Mouse (Mus musculus): Measurements from ENCODE around the gene Gck.
"Not testable (repeated sequence)": the region's sequence is repeated elsewhere in the genome, so short reads cannot be mapped to it uniquely, and the experiment has no call there.

Gene Gck

DNA sequence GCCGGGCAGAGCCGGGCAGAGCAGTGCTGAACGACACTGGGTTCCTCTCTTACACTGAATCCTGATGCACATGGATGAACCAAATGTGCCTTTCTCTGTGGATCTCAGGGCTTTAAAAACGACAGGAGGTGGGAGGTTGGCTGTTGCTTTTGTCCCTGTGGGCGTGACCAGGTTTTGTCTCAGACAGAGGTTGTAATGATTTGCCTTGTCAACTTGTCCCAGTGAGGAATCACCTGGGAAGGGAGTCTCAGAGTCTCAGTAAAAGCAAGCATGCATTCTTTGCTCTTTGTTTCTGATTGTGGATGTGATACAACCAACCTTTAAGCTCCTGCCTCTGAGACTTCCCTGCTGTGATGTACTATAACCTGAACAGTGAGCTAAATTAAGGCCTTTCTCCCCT, 42.8 kb downstream of the Gck start:
- no peak for DNase-seq (ENCODE audit: low spot score)

- DNase-seq (ENCODE audit: low spot score) = no peak
These were observed 43.9 kb downstream of the Gck start for GRCm38 (mm10) chr11:5905778-5906518.

- no peak for DNase-seq (ENCODE audit: low spot score)
These were observed 45.0 kb downstream of the Gck start for GRCm38 (mm10) chr11:5904871-5905270.

GRCm38 (mm10) chr11:5904357-5904756, 45.5 kb downstream of the Gck start:
- no peak for DNase-seq (ENCODE audit: low spot score)

- DNase-seq (ENCODE audit: low spot score) = no peak
These were observed 46.0 kb downstream of the Gck start for GRCm38 (mm10) chr11:5903844-5904243.

- peak; percentile 50 for DNase-seq (ENCODE audit: low spot score)
These were observed 47.5 kb downstream of the Gck start for GRCm38 (mm10) chr11:5902390-5902789.

DNA sequence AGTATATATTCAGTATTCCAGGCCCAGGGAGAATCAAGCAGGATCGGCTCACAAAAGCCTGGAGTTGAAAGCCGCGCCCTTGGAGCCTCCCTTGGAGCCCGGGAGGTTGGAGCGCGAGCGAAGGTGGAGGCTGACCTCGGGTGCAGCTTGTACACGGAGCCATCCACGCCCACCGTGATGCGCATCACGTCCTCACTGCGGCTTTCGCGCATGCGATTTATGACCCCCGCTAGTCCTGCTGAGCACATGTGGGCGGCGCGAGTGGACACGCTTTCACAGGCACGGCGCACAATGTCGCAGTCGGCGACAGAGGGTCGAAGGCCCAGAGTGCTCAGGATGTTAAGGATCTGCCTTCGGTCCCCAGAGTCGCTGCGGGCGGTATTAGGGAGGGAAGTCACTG, 47.9 kb downstream of the Gck start:
- peak; percentile 90 for DNase-seq (ENCODE audit: low spot score)

- no peak for DNase-seq (ENCODE audit: low spot score)
These were observed 48.6 kb downstream of the Gck start for GRCm38 (mm10) chr11:5901320-5901719.

GRCm38 (mm10) chr11:5899286-5899685, 50.6 kb downstream of the Gck start:
- no peak for DNase-seq (ENCODE audit: low spot score)

DNA sequence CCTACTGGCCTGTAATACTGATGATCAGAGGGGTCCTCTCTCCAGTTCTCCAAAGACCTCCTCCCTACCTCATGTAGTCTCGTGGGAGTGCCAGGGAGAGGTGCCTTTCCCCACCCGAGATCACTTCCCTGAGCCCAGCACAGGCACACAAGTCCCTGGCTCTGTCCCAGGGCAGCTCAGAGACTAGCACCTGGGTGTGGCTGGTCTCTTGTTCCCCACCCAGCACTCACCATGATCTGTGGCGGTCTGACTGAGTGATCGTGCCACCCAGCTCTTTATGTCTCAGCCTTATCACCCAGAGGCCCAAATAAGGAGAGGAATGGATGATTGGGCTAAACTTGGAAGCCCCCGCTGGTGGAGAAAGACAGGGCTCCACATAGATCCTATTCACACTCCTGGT, 51.4 kb downstream of the Gck start, which contains the start of gene Myl7:
Gene Myl7, minus strand, starts transcription at position 252 of the 400 bp plus-strand sequence.
- DNase-seq (ENCODE audit: low spot score) = no peak

DNA sequence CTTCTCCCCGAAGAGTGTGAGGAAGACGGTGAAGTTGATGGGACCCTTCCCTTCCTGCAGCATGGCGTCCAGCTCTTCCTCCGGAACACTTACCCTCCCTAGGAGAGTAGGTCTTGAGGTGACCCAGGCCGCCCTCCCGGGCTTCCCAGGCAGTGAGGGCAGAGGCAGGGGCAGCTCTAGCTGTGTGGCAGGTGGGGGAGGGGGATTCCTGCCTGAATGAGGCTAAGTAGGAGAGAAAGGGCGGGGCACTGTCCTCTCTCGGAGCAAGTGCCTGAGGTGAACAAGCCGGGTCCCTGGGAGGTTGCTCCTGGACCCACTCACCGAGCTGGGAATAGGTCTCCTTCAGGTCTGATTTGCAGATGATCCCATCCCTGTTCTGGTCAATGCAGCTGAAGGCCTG, 52.0 kb downstream of the Gck start:
- peak; percentile 25 for DNase-seq (ENCODE audit: low spot score)

GRCm38 (mm10) chr11:5897230-5897629, 52.7 kb downstream of the Gck start:
- no peak for DNase-seq (ENCODE audit: low spot score)

DNA sequence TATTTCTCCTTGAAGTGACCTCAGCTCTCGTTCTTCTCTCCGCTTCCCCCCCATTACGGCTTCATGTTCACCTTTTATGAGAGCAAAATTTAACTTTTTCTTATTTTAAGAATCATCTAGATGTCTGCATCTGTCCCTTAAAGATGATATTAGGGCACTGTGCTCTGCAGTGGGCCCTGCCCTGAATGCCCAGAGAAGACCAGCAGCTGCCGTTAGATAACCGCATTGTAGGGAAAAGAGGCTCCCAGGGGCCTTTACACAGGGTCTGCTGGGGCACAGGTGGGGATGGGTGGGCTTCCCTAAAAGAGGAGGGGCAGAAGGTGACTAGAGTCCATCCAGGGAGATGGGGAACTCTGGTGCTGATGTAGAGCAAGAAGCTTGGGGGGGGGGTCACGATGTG, 56.1 kb downstream of the Gck start:
- no peak for DNase-seq (ENCODE audit: low spot score)

- DNase-seq (ENCODE audit: low spot score) = peak; percentile 44
These were observed 57.0 kb downstream of the Gck start for GRCm38 (mm10) chr11:5892810-5893368.

- DNase-seq (ENCODE audit: low spot score) = peak; percentile 62
These were observed 57.7 kb downstream of the Gck start for GRCm38 (mm10) chr11:5892151-5892591.

DNA sequence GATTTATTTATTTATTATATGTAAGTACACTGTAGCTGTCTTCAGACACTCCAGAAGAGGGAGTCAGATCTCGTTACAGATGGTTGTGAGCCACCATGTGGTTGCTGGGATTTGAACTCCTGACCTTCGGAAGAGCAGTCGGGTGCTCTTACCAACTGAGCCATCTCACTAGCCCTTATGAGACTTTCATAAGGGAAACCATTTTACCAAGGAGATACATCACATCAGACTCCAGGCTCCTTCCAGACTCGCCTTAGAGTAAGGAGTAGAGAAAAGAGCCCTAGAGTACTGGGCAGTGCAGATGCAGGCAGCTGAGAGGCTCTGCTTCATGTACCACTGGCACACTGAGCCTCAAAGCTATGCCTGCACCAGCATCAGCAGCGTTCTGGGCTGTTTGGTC, 61.3 kb downstream of the Gck start:
- DNase-seq (ENCODE audit: low spot score) = not testable (repeated sequence)

- peak; percentile 69 for DNase-seq (ENCODE audit: low spot score)
These were observed 62.6 kb downstream of the Gck start for GRCm38 (mm10) chr11:5887250-5887649.

DNA sequence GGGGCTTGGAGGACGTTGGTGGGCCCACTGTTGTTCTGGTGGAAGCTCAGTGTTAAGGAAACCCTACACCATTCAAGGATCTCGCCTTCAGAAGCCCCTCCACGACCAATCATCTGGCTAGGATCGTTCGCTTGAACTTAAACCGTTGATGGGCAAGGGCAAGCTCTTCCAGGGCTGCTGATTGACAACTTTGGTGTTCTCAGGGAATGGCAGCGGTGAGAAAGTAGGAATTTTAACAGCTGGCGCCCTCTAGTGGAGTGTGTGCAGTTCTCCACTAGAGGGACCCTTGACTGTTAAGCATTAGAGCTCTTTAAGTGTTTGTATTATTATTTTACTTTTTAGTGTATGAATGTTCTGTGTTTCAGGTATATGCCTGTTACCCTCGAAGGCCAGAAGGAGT, 63.7 kb downstream of the Gck start:
- peak; percentile 82 for DNase-seq (ENCODE audit: low spot score)

- DNase-seq (ENCODE audit: low spot score) = no peak
These were observed 67.4 kb downstream of the Gck start for GRCm38 (mm10) chr11:5882518-5882917.

GRCm38 (mm10) chr11:5879905-5880304, 70.0 kb downstream of the Gck start:
- peak; percentile 88 for DNase-seq (ENCODE audit: low spot score)

DNA sequence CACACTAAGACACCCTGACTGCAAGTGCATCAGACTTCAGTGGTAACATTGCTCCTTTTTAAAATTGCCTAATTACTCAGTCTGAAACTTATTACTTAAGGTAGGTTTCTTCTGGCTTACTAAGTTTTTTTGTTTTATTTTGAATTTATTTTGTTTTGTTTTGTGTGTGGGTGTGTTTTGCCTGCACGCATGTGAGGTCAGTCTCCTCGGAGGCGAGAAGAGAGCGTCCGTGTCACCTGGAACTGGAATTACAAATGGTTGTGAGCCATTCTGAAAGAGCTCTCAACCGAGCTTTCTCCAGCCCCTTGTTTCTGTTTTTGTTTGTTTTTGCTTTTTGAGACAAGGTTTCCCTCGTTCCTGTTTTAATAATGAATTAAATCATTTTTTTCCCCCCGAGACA, 71.2 kb downstream of the Gck start:
- no peak for DNase-seq (ENCODE audit: low spot score)

DNA sequence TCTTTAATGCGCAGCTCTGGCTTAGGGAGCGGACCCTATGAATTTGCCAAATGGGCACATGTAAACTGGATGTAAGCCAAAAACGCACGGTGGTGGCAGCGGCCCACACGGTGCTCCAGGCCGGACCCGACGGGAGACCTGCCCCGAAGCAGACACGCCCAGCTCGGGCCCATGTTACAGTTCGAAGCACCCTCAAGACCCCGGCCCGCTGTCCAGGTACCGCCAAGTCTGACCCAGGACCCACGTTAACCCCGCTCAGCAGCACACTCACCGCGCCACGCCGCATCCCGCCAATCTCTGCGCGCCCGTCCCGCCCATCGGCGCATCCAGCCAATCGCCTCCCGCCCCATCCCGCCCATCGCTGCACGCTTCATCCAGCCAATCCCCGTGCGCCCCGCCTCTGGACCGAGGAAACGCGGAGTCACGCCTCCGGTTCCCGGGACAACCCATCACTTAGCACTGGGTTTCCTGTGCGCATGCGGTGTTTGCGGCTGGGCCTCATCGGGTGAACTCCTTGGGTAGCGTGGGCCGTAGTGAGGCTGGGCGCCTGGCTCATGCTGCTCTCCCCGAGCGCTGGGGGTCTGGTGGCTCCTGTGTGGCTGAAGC, 71.9 kb downstream of the Gck start, which contains the start of gene Pold2:
Gene Pold2, minus strand, starts transcription at position 372 of the 606 bp plus-strand sequence.
- peak; percentile 100 for DNase-seq (ENCODE audit: low spot score)

DNA sequence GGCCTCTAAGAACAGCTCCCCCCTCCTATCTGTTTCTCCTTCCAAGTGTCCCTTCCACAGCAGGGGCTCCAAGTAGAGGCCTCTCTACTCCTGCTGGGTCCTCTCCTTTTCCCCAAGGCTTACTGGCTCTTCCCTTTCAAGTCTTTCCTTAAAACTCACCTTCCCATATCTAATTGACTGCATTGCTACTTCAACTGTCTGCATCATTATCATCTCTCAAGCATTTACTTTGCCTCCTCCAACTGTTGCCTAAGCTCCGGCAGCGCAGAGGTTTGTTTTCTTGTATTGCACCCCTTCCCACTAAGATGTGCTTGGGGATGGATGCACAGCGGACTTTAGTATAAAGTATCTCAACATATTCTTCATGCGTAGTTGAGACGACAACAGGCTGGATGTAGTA, 72.5 kb downstream of the Gck start:
- DNase-seq (ENCODE audit: low spot score) = no peak
